Mouse (Mus musculus) liver, embryonic 13.5 days (tissue): ENCODE measurements at regions not wholly inside any gene's neighbourhood (a gene's known extent, or its start where the extent isn't known, plus 50 kb on each side); places are given as distances from the start of the nearest gene placed in this dataset.

ENCODE experiments used
- ATAC-seq: fragments of 200-750 bp; cut with Nextera tagmentation; 2 replicates; pipeline ENCODE4 v1.8.0; 2017; ENCODE audit warnings: low read depth, mild to moderate bottlenecking, moderate number of reproducible peaks, moderate library complexity
- DNase-seq: peaks from one replicate; pipeline ENCODE4 v3.0.0; 2022
- H3K27ac ChIP-seq: fragments of 300-500 bp; sonication (generic); 2 replicates; pipeline ENCODE4 v1.5.1; 2015; ENCODE audit warnings: moderate library complexity, mild to moderate bottlenecking, inconsistent platforms
- H3K27me3 ChIP-seq: fragments of 300-500 bp; sonication (generic); 2 replicates; pipeline ENCODE4 v1.6.1; 2015; ENCODE audit warnings: mild to moderate bottlenecking, inconsistent platforms
- H3K36me3 ChIP-seq: fragments of 300-500 bp; sonication (generic); 2 replicates; pipeline ENCODE4 v1.6.1; 2015; ENCODE audit warnings: mild to moderate bottlenecking, inconsistent platforms
- H3K4me1 ChIP-seq: fragments of 300-500 bp; sonication (generic); replicated peaks from 2 replicates; pipeline ENCODE4 v1.6.1; 2015; ENCODE audit warnings: inconsistent platforms
- H3K4me2 ChIP-seq: fragments of 300-500 bp; sonication (generic); 2 replicates; pipeline ENCODE4 v1.6.1; 2015; ENCODE audit warnings: inconsistent platforms, mild to moderate bottlenecking, moderate library complexity
- H3K4me3 ChIP-seq: fragments of 300-500 bp; sonication (generic); replicated peaks from 2 replicates; pipeline ENCODE4 v1.5.1; 2015; ENCODE audit warnings: mild to moderate bottlenecking, inconsistent platforms
- H3K9ac ChIP-seq: fragments of 300-500 bp; sonication (generic); 2 replicates; pipeline ENCODE4 v1.6.1; 2015; ENCODE audit warnings: mild to moderate bottlenecking, inconsistent platforms
- H3K9me3 ChIP-seq: fragments of 300-500 bp; sonication (generic); replicated peaks from 2 replicates; pipeline ENCODE4 v1.6.1; 2016; ENCODE audit warnings: inconsistent platforms
- WGBS: fragments of 180-500 bp; shearing (Covaris S2); methylation state at CpG from one replicate; pipeline ENCODE4 v1.1.7; 2015; ENCODE audit not compliant: insufficient replicate concordance; 5-methylcytosine and 5-hydroxymethylcytosine counted together

- 48% methylated on average over 5 of the region's 5 CpGs for WGBS
- no peaks in the 10 kb centered on the region for H3K27me3 ChIP-seq
- H3K4me1 ChIP-seq = no peaks in the 10 kb centered on the region
- H3K27ac ChIP-seq = no peak overlapping the region
- ATAC-seq (peak; percentile 50; the same call in 1 of the 2 replicates), DNase-seq (no peak)
- no peak overlapping the region for H3K4me3 ChIP-seq
- no peaks in the 10 kb centered on the region for H3K9me3 ChIP-seq
- H3K4me2 ChIP-seq = no peak overlapping the region
- H3K36me3 ChIP-seq = no peaks in the 10 kb centered on the region
- no peak overlapping the region for H3K9ac ChIP-seq
These were observed 301.7 kb downstream of the Plk2 start for GRCm38 (mm10) chr13:110696549-110696948.

- DNase-seq (no peak), ATAC-seq (no peak)
- no peaks in the 10 kb centered on the region for H3K36me3 ChIP-seq
- no peaks in the 10 kb centered on the region for H3K4me1 ChIP-seq
- no peak overlapping the region for H3K4me3 ChIP-seq
- H3K4me2 ChIP-seq = no peak overlapping the region
- H3K9me3 ChIP-seq = no peaks in the 10 kb centered on the region
- H3K9ac ChIP-seq = no peak overlapping the region
- WGBS = 51% methylated on average over 2 of the region's 2 CpGs
- no peak overlapping the region for H3K27ac ChIP-seq
- no peaks in the 10 kb centered on the region for H3K27me3 ChIP-seq
These were observed 309.4 kb downstream of the Plk2 start for GRCm38 (mm10) chr13:110704261-110704660.

- 28% methylated on average over 4 of the region's 4 CpGs for WGBS
- H3K9ac ChIP-seq = no peak overlapping the region
- H3K36me3 ChIP-seq = no peaks in the 10 kb centered on the region
- no peaks in the 10 kb centered on the region for H3K9me3 ChIP-seq
- no peak overlapping the region for H3K27ac ChIP-seq
- no peaks in the 10 kb centered on the region for H3K27me3 ChIP-seq
- no peak overlapping the region for H3K4me3 ChIP-seq
- H3K4me2 ChIP-seq = no peak overlapping the region
- DNase-seq = no peak
- H3K4me1 ChIP-seq = no peaks in the 10 kb centered on the region
- no peak for ATAC-seq
These were observed 316.0 kb downstream of the Plk2 start for GRCm38 (mm10) chr13:110710847-110711246.

GRCm38 (mm10) chr13:110712527-110712926 lies 317.7 kb downstream of the Plk2 start:
- Histone ChIP-seq H3K4me2 (no peak overlapping the region), H3K9me3 (no peaks in the 10 kb centered on the region), H3K9ac (no peak overlapping the region), H3K4me1 (no peaks in the 10 kb centered on the region), H3K36me3 (no peaks in the 10 kb centered on the region), H3K27me3 (no peaks in the 10 kb centered on the region), H3K4me3 (no peak overlapping the region), H3K27ac (no peak overlapping the region)
- DNase-seq = no peak
- no peak for ATAC-seq
- 37% methylated on average over 3 of the region's 3 CpGs for WGBS

GRCm38 (mm10) chr13:110722170-110722569 lies 327.3 kb downstream of the Plk2 start:
- Histone ChIP-seq H3K4me1 (no peaks in the 10 kb centered on the region), H3K27ac (no peak overlapping the region), H3K9me3 (no peaks in the 10 kb centered on the region), H3K4me3 (no peak overlapping the region), H3K36me3 (no peaks in the 10 kb centered on the region), H3K4me2 (no peak overlapping the region), H3K9ac (no peak overlapping the region), H3K27me3 (no peaks in the 10 kb centered on the region)
- ATAC-seq (no peak), DNase-seq (no peak)
- WGBS = 80% methylated on average over 10 of the region's 10 CpGs

GRCm38 (mm10) chr13:110722752-110723151 lies 327.9 kb downstream of the Plk2 start:
- no peaks in the 10 kb centered on the region for H3K9me3 ChIP-seq
- WGBS = 61% methylated on average over 6 of the region's 6 CpGs
- H3K4me1 ChIP-seq = no peaks in the 10 kb centered on the region
- no peak for ATAC-seq
- no peak for DNase-seq
- no peak overlapping the region for H3K4me3 ChIP-seq
- H3K36me3 ChIP-seq = no peaks in the 10 kb centered on the region
- H3K27me3 ChIP-seq = no peaks in the 10 kb centered on the region
- no peak overlapping the region for H3K4me2 ChIP-seq
- no peak overlapping the region for H3K9ac ChIP-seq
- no peak overlapping the region for H3K27ac ChIP-seq

GRCm38 (mm10) chr13:110724836-110725235 lies 330.0 kb downstream of the Plk2 start:
- no peak overlapping the region for H3K9ac ChIP-seq
- no peak for ATAC-seq
- no peak for DNase-seq
- no peak overlapping the region for H3K27ac ChIP-seq
- no peaks in the 10 kb centered on the region for H3K36me3 ChIP-seq
- no peak overlapping the region for H3K4me2 ChIP-seq
- H3K27me3 ChIP-seq = no peaks in the 10 kb centered on the region
- WGBS = 62% methylated on average over 2 of the region's 2 CpGs
- H3K4me3 ChIP-seq = no peak overlapping the region
- no peaks in the 10 kb centered on the region for H3K4me1 ChIP-seq
- H3K9me3 ChIP-seq = no peaks in the 10 kb centered on the region

GRCm38 (mm10) chr13:110725821-110726220 lies 331.0 kb downstream of the Plk2 start:
- no peaks in the 10 kb centered on the region for H3K36me3 ChIP-seq
- no peak for ATAC-seq
- 50% methylated on average over 3 of the region's 3 CpGs for WGBS

GRCm38 (mm10) chr13:110735511-110735910 lies 340.7 kb downstream of the Plk2 start:
- Histone ChIP-seq H3K4me3 (no peak overlapping the region), H3K9me3 (no peaks in the 10 kb centered on the region), H3K36me3 (no peaks in the 10 kb centered on the region), H3K4me1 (no peaks in the 10 kb centered on the region), H3K4me2 (no peak overlapping the region), H3K27me3 (no peaks in the 10 kb centered on the region), H3K9ac (no peak overlapping the region), H3K27ac (no peak overlapping the region)
- 53% methylated on average over 5 of the region's 5 CpGs for WGBS
- DNase-seq (no peak), ATAC-seq (no peak)

More at GRCm38 (mm10) chr13:110725821-110726220, 331.0 kb downstream of the Plk2 start:
- no peak overlapping the region for H3K9ac ChIP-seq
- H3K9me3 ChIP-seq = no peaks in the 10 kb centered on the region
- H3K27me3 ChIP-seq = no peaks in the 10 kb centered on the region
- H3K27ac ChIP-seq = no peak overlapping the region
- no peak overlapping the region for H3K4me2 ChIP-seq
- no peaks in the 10 kb centered on the region for H3K4me1 ChIP-seq
- DNase-seq = no peak
- H3K4me3 ChIP-seq = no peak overlapping the region

- H3K9me3 ChIP-seq = no peaks in the 10 kb centered on the region
- H3K27ac ChIP-seq = no peak overlapping the region
- 63% methylated on average over 11 of the region's 11 CpGs for WGBS
- H3K9ac ChIP-seq = no peak overlapping the region
- H3K4me1 ChIP-seq = no peaks in the 10 kb centered on the region
- no peak overlapping the region for H3K4me3 ChIP-seq
- ATAC-seq (no peak), DNase-seq (no peak)
- no peaks in the 10 kb centered on the region for H3K36me3 ChIP-seq
- H3K4me2 ChIP-seq = no peak overlapping the region
- no peaks in the 10 kb centered on the region for H3K27me3 ChIP-seq
These were observed 346.8 kb downstream of the Plk2 start for GRCm38 (mm10) chr13:110741576-110742206.

GRCm38 (mm10) chr13:110747223-110747868 lies 352.5 kb downstream of the Plk2 start:
- Histone ChIP-seq H3K4me2 (no peak overlapping the region), H3K4me3 (no peak overlapping the region), H3K9ac (no peak overlapping the region), H3K4me1 (no peaks in the 10 kb centered on the region), H3K27ac (no peak overlapping the region), H3K9me3 (no peaks in the 10 kb centered on the region), H3K36me3 (no peaks in the 10 kb centered on the region), H3K27me3 (no peaks in the 10 kb centered on the region)
- DNase-seq (no peak), ATAC-seq (no peak)
- WGBS = 21% methylated on average over 6 of the region's 6 CpGs

- no peak overlapping the region for H3K4me2 ChIP-seq
- H3K4me1 ChIP-seq = no peaks in the 10 kb centered on the region
- no peak overlapping the region for H3K9ac ChIP-seq
- 61% methylated on average over 4 of the region's 4 CpGs for WGBS
- ATAC-seq = no peak
- H3K36me3 ChIP-seq = no peaks in the 10 kb centered on the region
- no peak for DNase-seq
- no peak overlapping the region for H3K27ac ChIP-seq
- H3K27me3 ChIP-seq = no peaks in the 10 kb centered on the region
- no peak overlapping the region for H3K4me3 ChIP-seq
- H3K9me3 ChIP-seq = no peaks in the 10 kb centered on the region
These were observed 357.9 kb downstream of the Plk2 start for GRCm38 (mm10) chr13:110752746-110753145.
